Mouse (Mus musculus): ENCODE measurements around the gene Gpd1l. TPM values are rescaled to one million over a fixed set of nuclear protein-coding genes. Genes with fewer than 3 reads are reported as not detected.

Gpd1l gene
- polyA plus RNA-seq, 1 experiment: 30.3 TPM

DNA sequence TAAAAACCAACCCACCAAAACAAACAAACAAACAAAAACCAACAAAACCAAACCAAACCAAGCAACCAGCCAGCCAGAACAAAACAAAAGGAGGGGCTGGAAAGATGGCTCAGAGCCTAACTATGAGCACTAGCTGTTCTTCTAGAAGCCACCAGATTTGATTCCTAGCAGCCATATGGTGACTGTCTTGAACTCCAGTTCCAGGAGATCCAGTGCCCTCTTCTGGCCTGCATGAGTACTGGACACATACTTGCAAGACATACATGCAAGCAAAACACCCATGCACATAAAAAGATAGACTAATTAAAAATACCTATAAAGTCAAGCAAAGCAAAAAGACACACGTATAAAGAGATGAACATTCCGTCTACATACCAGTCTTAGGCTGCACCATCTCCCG is 46.1 kb downstream of the Gpd1l start:
- peak; percentile 82 for DNase-seq (ENCODE audit: low read depth)
- TF ChIP-seq POLR2A (IDR thresholded peaks at IDR 0.05; ENCODE audit: borderline replicate concordance, extremely low read depth, insufficient read depth, insufficient read length, poor library complexity, severe bottlenecking): no peak
- TF ChIP-seq CTCF (IDR thresholded peaks at IDR 0.05; ENCODE audit: borderline replicate concordance, extremely low read depth, insufficient read depth, insufficient read length): peak; percentile 46; the same call in 1 of the 2 replicates

DNA sequence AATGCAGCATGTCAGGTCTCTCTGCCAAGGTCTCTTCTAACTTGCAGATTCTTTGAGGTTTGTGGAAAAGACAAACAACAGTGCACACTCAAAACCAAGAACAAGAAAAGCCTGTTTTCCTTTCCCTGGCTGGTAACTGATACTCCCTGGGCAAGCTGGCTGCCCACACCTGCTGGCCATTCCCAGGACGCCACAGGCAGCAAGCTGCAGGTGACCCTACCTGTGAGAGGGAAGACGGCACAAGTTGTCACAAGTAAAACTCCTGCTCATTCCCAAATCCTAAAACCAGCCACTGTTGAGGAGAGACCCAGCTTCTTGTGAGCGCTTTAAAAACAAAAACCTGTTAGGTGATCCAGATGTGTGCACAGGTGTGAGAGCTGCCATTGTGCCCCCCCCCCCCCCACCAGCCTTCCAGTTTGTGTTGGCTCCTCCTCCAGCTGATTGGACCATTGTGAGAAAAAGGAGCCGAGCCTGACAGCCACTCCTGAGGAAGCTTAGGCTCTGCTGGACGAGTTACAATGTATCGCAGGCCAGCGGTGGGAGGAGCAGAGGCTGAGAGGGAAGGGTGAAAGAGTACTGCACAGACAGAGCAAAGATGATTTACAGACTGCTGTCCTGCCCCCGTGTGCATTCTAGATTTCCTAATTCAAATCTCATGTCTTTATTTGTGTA is 47.7 kb downstream of the Gpd1l start:
- DNase-seq (ENCODE audit: low read depth): no peak
- TF ChIP-seq POLR2A (IDR thresholded peaks at IDR 0.05; ENCODE audit: borderline replicate concordance, extremely low read depth, insufficient read depth, insufficient read length, poor library complexity, severe bottlenecking) (no peak), CTCF (IDR thresholded peaks at IDR 0.05; ENCODE audit: borderline replicate concordance, extremely low read depth, insufficient read depth, insufficient read length) (no peak)

- TF ChIP-seq CTCF (IDR thresholded peaks at IDR 0.05; ENCODE audit: borderline replicate concordance, extremely low read depth, insufficient read depth, insufficient read length) (no peak), POLR2A (IDR thresholded peaks at IDR 0.05; ENCODE audit: borderline replicate concordance, extremely low read depth, insufficient read depth, insufficient read length, poor library complexity, severe bottlenecking) (no peak)
- no peak for DNase-seq (ENCODE audit: low read depth)
Observed at GRCm38 (mm10) chr9:114885564-114885963, 48.2 kb downstream of the Gpd1l start.

DNA sequence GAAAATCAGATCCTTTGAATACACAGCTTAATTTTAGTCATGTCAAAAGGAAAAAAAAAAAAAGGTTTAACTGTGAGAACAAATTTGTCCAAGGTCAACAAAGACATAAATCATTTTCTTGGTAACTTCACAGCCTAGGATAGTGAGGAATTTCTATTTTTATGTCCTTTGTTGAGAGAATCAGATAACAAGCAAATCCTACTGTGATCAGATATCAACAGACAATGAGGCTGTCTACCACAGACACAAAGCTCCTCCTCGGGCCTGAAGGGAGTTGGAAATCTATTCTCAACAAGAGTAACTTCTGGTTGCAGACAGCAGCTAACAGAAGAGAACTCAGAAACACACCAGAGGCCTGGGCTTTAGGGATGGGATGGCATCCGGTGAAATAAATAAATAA is 51.8 kb downstream of the Gpd1l start:
- TF ChIP-seq POLR2A (IDR thresholded peaks at IDR 0.05; ENCODE audit: borderline replicate concordance, extremely low read depth, insufficient read depth, insufficient read length, poor library complexity, severe bottlenecking): no peak
- no peak for TF ChIP-seq CTCF (IDR thresholded peaks at IDR 0.05; ENCODE audit: borderline replicate concordance, extremely low read depth, insufficient read depth, insufficient read length)
- no peak for DNase-seq (ENCODE audit: low read depth)

DNA sequence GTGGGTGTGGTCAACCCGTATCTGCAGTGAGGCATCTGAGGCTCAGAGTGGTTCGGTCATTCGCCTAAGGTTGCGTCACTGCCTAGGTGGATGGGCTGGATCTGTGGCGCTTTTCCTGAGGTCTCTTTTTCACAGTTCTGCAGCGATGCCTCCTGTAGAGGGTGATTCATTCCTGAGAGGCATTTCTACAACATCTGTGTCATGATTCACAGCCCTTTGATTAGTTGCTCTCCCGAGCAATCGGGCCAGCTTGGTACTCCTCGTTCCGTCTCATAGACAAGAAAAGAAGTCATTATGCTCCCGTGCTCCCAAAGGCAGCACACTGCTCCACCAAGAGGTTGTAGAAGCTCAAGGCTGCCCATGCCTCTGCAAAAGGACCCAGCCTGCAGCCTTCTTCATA is 78.5 kb downstream of the Gpd1l start:
- TF ChIP-seq CTCF (IDR thresholded peaks at IDR 0.05; ENCODE audit: borderline replicate concordance, extremely low read depth, insufficient read depth, insufficient read length) (no peak), POLR2A (IDR thresholded peaks at IDR 0.05; ENCODE audit: borderline replicate concordance, extremely low read depth, insufficient read depth, insufficient read length, poor library complexity, severe bottlenecking) (no peak)
- no peak for DNase-seq (ENCODE audit: low read depth)

- DNase-seq (ENCODE audit: low read depth): peak; percentile 77
Observed at GRCm38 (mm10) chr9:114854686-114855085, 79.1 kb downstream of the Gpd1l start.

GRCm38 (mm10) chr9:114853336-114853735 is 80.5 kb downstream of the Gpd1l start:
- peak; percentile 48 for DNase-seq (ENCODE audit: low read depth)
- TF ChIP-seq POLR2A (IDR thresholded peaks at IDR 0.05; ENCODE audit: borderline replicate concordance, extremely low read depth, insufficient read depth, insufficient read length, poor library complexity, severe bottlenecking) (no peak), CTCF (IDR thresholded peaks at IDR 0.05; ENCODE audit: borderline replicate concordance, extremely low read depth, insufficient read depth, insufficient read length) (no peak)

More at GRCm38 (mm10) chr9:114854686-114855085, 79.1 kb downstream of the Gpd1l start:
- TF ChIP-seq POLR2A (IDR thresholded peaks at IDR 0.05; ENCODE audit: borderline replicate concordance, extremely low read depth, insufficient read depth, insufficient read length, poor library complexity, severe bottlenecking): no peak

DNA sequence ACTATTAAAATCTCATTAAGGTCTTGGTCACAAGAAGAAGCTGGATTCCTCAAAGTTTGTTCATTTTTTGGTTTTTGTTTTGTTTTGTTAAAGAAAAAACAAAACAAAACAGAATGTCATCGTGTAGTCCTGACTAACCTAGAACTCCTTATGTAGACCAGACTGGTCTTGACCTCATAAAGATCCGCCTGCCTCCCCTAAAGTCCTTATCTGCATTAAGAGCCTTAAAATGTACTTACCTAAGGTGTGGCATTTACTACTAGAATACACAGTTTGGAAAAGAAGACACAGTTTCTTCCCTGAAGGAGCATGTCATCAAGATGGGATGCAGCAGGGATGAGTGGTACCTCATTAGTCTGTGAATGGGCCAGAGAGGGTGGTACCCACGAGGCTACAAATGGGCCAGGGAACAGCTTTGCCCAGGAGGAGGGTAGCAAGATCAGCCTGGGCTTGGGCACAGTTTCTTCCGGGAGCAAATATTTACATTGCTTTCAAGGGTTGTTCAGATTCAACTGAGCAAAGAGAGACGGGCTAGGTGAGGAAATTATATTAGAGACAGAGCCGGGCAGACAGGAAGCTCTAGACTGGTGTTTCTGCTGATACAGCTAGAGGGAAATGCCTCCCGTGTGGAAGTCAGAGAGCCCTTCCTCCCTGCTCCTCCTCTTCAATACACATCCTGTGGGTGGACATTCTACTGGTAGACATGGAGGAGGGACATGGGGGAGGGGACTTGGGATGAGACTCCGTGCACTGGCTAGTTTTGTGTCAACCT is 82.2 kb downstream of the Gpd1l start:
- TF ChIP-seq POLR2A (IDR thresholded peaks at IDR 0.05; ENCODE audit: borderline replicate concordance, extremely low read depth, insufficient read depth, insufficient read length, poor library complexity, severe bottlenecking) (no peak), CTCF (IDR thresholded peaks at IDR 0.05; ENCODE audit: borderline replicate concordance, extremely low read depth, insufficient read depth, insufficient read length) (no peak)
- DNase-seq (ENCODE audit: low read depth): no peak

Other genes starting within 250 kb of the Gpd1l start
- 61.5 and 87.4 TPM in 2 replicates for gene Dync1li1, start 245.2 kb downstream of the Gpd1l start, polyA plus RNA-seq (2012; rRNA removed)
- 14.0 and 14.2 TPM in 2 replicates for gene Cmtm6, start 202.9 kb downstream of the Gpd1l start, polyA plus RNA-seq (2012; rRNA removed)
- gene Cmtm7, start 152.1 kb downstream of the Gpd1l start, polyA plus RNA-seq (2012; rRNA removed): 17.5 and 22.9 TPM in 2 replicates
- 7.8 and 8.0 TPM in 2 replicates for gene Cmtm8, start 89.8 kb downstream of the Gpd1l start, polyA plus RNA-seq (2012; rRNA removed)
- gene Osbpl10, start 44.6 kb upstream of the Gpd1l start, polyA plus RNA-seq (2012; rRNA removed): 4.3 and 7.3 TPM in 2 replicates
- gene Rps27rt, start 48.8 kb upstream of the Gpd1l start, polyA plus RNA-seq (2012; rRNA removed): 36.9 and 37.5 TPM in 2 replicates